ENCODE assay signal across 1 mouse cellular context in genomic region chr10:43578754-43579380, GRCm38 (mm10).
TF ChIP-seq lines count a peak whose summit lies in the region.

No protein-coding gene starts in this region.

TF ChIP-seq in CH12.LX, 34 proteins besides CTCF, POLR2A, EP300 and RAD21 (continued from another document):
- TF ChIP-seq NRF1 (IDR thresholded peaks at IDR 0.05; ENCODE audit: low read depth, low read length) (peak; percentile 74), USF1 (IDR thresholded peaks at IDR 0.05; ENCODE audit: low read depth, low read length) (no peak), KAT2A (IDR thresholded peaks at IDR 0.05; ENCODE audit: insufficient replicate concordance, low read length) (0 out of 2 replicates have a peak, but pooled peaks have one; percentile 33), USF2 (conservative IDR thresholded peaks at IDR 0.05; ENCODE audit: low read depth, low read length) (no peak), TBP (conservative IDR thresholded peaks at IDR 0.05; ENCODE audit: low read depth, low read length) (peak; percentile 86), MAZ (IDR thresholded peaks at IDR 0.05; ENCODE audit: low read depth, low read length) (peak; percentile 70; the same call in 1 of the 2 replicates)
TF ChIP-seq in CH12.LX: peak in this region for 16.
